Mouse (Mus musculus) lung, adult 2 months (tissue): ENCODE data around the gene Olfr693.

Experiments used
- CTCF ChIP-seq: fragments of 200-500 bp; IDR thresholded peaks from 2 replicates; pipeline ENCODE4 v1.5.1; 2011; ENCODE audit warnings: mild to moderate bottlenecking, low read length, control low read depth; ENCODE audit not compliant: insufficient read depth
- POLR2A ChIP-seq: fragments of 200-500 bp; IDR thresholded peaks from 2 replicates; pipeline ENCODE4 v1.6.1; 2011; ENCODE audit warnings: low read depth, mild to moderate bottlenecking, control low read depth, low read length, borderline replicate concordance; ENCODE audit errors: extremely low read depth

DNA sequence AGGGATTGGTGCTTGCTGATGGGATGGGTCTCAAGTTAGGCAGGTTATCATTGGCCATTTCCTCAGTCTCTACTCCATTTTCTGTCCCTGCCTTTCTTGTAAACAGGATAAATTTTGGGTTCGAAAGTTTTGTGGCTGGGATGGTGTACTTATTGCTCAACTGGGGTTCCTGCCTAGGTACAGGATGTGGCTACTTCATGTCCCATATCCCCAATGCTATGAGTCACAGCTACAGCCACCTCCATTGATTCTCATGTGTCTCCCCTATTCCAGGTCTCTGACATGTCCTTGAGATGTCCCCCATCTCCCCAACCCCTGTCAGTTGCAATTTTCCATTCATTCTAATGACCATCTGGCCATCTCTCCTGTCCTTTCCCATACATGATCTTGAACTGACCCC is 16.5 kb upstream of the Olfr693 start:
- TF ChIP-seq CTCF: no peak
- no peak for TF ChIP-seq POLR2A
